Mouse (Mus musculus): ENCODE data around the gene Gpld1.

GRCm38 (mm10) chr13:25020540-25020892 is 77.6 kb downstream of the Gpld1 start:
- TF ChIP-seq CTCF (IDR thresholded peaks at IDR 0.05; ENCODE audit: control insufficient read depth, insufficient read depth, insufficient read length), result no peak
- no peak for TF ChIP-seq MAX (IDR thresholded peaks at IDR 0.05)
